Mouse (Mus musculus): Measurements from ENCODE around the gene Angpt4. TPM values are rescaled to one million over a fixed set of nuclear protein-coding genes. Genes with fewer than 3 reads are reported as not detected.

Gene Angpt4
- not detected for polyA plus RNA-seq (2017; shearing (Covaris generic))

DNA sequence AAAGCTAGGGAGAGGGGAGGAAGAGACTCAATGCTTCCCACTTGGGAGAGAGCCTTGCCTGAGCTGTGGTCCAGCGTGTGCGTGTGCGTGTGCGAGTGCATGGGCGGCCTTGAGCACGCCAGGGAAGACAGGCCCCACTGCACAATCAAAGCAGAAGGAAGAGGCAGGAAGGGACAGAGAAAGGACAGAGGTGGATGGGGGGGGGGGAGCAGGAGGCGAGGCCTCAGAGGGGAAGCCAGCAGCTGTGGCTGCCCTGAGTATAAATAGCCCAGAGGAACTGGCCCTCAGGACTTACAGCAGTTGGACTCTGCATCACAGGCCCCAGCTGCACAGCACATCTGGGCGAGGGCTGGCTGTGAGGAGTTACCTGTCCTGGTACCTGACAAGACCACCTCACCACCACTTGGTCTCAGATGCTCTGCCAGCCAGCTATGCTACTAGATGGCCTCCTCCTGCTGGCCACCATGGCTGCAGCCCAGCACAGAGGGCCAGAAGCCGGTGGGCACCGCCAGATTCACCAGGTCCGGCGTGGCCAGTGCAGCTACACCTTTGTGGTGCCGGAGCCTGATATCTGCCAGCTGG is at the start of gene Angpt4:
TSS of gene Angpt4 (plus strand) at position 292 of the 582 bp plus-strand sequence.
- no peak for ATAC-seq

DNA sequence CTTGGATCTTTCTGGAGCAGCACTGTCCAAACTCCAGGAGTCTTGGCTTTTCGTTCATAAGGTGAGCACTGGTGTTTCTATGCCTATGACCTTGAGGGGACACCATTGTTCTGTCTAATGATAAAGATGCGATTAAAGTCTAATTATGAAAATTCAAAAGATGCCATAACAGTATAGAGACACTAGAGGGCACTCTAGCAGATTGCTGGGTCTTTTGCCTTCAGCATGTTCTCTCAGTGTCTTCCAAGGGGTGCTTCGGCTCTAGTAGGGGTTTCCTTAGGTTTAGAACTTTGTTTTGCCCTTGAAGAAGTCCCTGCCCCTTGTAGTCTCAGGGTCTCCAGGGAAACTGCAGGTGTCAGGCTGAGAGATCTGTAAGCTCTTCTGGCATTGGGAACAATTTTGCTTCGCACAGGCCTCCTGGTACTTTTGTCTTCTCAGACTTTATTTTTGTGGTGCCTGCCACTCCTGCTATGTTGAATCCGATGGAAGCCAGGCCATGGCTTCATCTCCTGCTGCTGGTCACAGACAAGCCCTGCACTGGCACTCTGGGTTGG is 48.7 kb upstream of the Angpt4 start:
- no peak for ATAC-seq

GRCm38 (mm10) chr2:151864941-151865340 is 46.1 kb upstream of the Angpt4 start:
- ATAC-seq = no peak

DNA sequence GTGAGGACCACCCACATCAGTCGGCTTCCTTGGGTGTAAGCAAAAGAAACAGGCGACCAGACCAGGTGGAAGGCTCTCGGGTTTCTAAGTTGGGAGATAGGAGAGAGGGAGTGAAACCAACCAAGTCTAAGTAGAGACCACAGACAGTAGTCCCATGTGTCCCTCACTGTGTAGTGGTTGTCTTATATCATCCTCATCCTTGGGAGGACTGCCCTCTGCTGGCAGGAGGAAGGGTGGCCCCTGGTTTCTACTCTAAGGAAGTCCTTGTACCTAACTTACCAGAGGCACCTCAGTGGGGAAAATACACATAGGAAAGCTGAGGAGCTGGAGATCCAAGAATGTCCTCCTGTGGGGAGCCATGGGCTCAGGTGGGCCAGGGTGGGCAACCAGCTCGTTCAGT is 44.5 kb upstream of the Angpt4 start:
- no peak for ATAC-seq

- ATAC-seq = no peak
Measured at GRCm38 (mm10) chr2:151868196-151868595, 42.8 kb upstream of the Angpt4 start.

GRCm38 (mm10) chr2:151874551-151874950 is 36.5 kb upstream of the Angpt4 start:
- no peak for ATAC-seq

DNA sequence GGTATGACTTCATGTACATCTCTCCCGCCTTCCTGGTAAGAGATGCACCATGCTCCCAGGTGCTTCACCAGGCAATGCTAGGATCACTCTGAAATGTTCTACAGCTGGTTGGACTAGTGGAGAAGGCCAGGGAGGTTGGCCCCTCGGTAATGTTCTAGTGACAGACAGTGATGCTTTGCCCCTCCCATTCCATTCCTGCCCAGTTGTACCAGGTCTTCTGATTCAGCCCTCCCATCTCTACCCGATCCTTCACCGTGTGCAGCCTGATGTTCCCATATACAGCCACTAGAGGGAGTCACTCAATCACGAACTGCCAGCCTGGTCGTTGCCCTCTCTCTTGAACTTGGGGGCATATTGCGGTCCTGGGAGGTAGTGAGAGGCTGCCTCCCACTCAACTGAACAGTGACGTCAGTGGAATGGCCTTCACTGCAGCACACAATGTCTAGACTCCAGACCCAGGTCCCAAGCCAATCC is 35.0 kb upstream of the Angpt4 start:
- ATAC-seq = peak; percentile 67

- no peak for ATAC-seq
Measured at GRCm38 (mm10) chr2:151878645-151879044, 32.4 kb upstream of the Angpt4 start.

- ATAC-seq = no peak
Measured at GRCm38 (mm10) chr2:151879760-151880159, 31.2 kb upstream of the Angpt4 start.

GRCm38 (mm10) chr2:151891031-151891430 is 20.0 kb upstream of the Angpt4 start:
- no peak for ATAC-seq

DNA sequence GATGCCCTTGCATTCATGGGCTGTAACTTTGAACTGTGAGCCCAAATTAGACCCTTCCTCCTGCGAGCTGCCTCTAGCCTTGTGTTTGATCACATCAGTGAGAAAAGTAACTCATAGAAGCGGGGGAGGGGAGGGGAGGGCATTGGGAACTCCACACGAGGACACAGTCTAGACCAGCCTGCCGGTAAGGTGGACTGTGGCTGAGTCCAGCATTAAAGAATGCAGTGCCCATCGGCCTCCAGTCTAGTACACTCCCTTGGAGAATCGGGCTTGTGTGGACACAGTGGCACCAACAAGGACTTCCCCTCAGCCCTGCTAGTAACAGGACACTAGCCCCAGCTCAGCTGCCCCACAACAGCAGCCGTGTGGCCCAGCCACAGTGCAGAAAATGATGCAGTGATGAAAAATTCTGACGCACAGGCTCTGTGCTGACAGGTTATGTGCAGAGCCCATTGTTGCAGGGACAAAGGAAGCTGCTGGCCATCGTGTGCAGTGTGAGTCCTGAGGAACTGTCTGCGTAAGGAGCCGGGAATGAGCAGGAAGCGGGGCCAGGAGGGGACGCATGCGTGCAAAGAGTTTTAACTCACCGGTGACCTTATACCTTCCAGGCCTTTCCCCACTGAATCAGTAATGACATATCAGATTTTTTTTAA is 17.8 kb upstream of the Angpt4 start:
- no peak for ATAC-seq

- no peak for ATAC-seq
Measured at GRCm38 (mm10) chr2:151894209-151894980, 16.6 kb upstream of the Angpt4 start.

GRCm38 (mm10) chr2:151895911-151896310 is 15.1 kb upstream of the Angpt4 start:
- no peak for ATAC-seq

- ATAC-seq = no peak
Measured at GRCm38 (mm10) chr2:151898106-151898505, 12.9 kb upstream of the Angpt4 start.

DNA sequence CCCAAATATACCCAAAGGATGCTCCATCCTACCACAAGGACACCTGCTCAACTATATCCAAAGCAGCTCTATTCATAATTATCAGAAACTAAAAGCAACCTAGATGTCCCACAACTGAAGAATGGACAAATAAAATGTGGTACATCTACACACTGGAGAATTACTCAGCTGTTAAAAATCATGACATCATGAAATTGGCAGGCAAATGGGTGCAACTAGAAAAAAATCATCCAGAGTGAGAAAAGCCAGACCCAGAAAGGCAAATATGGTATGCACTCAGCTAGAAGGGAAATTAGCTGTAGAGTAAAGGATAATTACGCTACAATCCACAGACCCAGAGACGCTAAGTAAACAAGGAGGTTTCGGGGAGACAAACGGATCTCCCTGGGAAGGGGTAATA is 10.2 kb upstream of the Angpt4 start:
- ATAC-seq = no peak

DNA sequence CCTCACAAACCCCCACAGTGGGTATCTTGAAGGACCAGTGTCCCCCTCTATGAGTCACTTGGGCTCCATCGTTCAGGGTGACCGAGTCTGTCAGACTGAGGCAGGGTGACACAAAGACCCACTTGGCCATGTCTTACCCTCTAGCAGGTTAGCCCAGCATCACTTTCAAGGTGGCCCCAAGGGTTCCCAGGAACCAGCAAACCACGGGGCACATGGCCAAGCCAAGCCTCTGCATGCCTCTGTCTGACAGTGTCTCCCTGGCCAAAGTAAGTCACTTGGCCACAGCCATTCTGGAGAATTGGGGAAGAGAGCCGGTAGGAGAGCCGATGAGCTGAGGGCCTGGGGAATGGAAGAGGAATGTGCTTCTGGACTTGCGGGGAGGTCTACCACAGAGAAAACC is 7.7 kb upstream of the Angpt4 start:
- no peak for ATAC-seq

DNA sequence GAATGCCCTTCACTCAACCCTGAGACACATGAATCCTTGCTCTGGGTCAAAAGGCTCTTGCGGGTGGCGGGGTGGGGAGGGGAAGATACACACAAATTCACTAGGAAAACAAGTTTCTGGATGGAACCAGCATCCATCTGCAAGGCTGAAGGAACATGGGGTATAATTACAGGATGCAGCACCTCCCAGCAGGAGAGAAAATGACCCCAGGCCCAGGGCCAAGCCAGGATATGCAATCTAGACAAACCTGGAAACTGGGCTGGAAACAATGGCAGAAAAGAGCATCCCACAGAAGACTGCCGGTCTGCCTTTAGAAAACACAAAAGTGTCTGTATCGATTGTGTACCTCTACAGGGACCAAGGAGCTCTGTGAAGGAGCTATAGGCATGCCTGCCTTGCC is 7.1 kb upstream of the Angpt4 start:
- ATAC-seq = no peak

GRCm38 (mm10) chr2:151904636-151905035 is 6.4 kb upstream of the Angpt4 start:
- ATAC-seq = no peak

DNA sequence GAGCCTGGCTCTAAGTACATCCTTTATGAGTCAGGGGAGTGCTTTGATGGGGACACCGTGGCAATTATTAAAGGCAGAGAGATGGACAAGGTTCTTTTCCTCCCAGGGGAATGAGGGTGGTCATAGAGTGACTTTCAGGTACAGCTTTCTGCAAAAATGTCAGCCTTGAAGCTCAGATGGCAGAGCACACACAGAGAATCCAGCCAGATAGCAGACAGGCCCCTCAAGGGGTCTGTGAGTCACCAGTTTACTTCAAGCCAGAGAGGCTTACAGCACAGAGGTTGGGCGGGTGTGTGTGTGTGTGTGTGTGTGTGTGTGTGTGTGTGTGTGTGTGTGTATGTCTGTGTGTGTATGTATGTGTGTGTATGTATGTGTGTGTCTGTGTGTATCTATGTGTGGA is 4.0 kb upstream of the Angpt4 start:
- no peak for ATAC-seq

- no peak for ATAC-seq
Measured at GRCm38 (mm10) chr2:151909386-151909785, 1.6 kb upstream of the Angpt4 start.

GRCm38 (mm10) chr2:151910498-151910897 is 512 bp upstream of the Angpt4 start:
- ATAC-seq = no peak

DNA sequence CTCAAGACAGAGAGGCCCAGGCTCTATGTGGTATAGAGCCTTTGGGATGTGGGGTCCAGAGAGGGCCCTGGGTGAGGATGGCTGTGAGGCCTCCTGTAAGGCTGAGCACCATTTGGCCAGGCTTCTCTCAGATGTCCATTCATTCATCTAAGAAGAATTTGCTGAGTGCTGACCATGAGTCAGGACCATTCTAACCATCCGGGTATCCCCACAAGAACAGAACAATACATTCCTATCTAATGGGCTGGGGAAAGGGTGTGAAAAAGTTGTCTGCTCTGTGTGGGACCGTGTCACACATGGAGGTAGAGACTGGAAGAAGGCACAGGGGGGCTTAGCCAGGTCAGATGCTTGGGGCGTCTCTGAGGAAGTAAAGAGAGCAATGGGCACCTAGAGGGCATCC is 741 bp downstream of the Angpt4 start:
- no peak for ATAC-seq

- no peak for ATAC-seq
Measured at GRCm38 (mm10) chr2:151914120-151914519, 3.1 kb downstream of the Angpt4 start.

GRCm38 (mm10) chr2:151915111-151915510 is 4.1 kb downstream of the Angpt4 start:
- no peak for ATAC-seq

All from CD4-positive, CD25-positive, alpha-beta regulatory T cell, adult 4 months (primary cell).